Mouse (Mus musculus): ENCODE data around the gene Lyzl4.

DNA sequence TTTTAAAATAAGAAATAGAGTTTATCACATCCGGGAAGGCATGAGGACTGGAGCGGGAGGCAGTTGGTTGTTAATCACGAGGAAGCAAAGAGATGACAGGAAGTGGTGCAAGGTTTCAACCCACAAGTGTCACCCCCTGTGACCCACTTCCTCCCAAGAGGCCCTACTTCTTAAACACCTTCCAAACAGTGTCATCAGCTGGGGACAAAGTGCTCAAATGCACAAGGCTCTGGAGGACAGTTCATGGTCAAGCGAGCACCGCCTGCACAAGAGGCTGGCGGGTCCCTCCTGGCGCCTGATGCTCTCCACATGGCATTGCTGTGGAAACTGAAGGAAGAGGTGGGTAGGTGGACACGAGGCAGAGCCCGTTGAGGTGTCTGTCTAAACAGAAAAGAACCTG, 33.1 kb upstream of the Lyzl4 start:
- no peak for TF ChIP-seq POLR2A (IDR thresholded peaks at IDR 0.05; ENCODE audit: extremely low read depth, insufficient read depth, low read length)
- TF ChIP-seq CTCF (IDR thresholded peaks at IDR 0.05; ENCODE audit: extremely low read depth, insufficient read depth, low read length), result no peak
